Mouse (Mus musculus) lung, adult 2 months (tissue): ENCODE measurements around the gene Fam217a.

ENCODE experiments used
- CTCF ChIP-seq: fragments of 200-500 bp; IDR thresholded peaks from 2 replicates; pipeline ENCODE4 v1.5.1; 2011; ENCODE audit warnings: mild to moderate bottlenecking, low read length, control low read depth; ENCODE audit not compliant: insufficient read depth
- POLR2A ChIP-seq: fragments of 200-500 bp; IDR thresholded peaks from 2 replicates; pipeline ENCODE4 v1.6.1; 2011; ENCODE audit warnings: low read depth, mild to moderate bottlenecking, control low read depth, low read length, borderline replicate concordance; ENCODE audit errors: extremely low read depth

DNA sequence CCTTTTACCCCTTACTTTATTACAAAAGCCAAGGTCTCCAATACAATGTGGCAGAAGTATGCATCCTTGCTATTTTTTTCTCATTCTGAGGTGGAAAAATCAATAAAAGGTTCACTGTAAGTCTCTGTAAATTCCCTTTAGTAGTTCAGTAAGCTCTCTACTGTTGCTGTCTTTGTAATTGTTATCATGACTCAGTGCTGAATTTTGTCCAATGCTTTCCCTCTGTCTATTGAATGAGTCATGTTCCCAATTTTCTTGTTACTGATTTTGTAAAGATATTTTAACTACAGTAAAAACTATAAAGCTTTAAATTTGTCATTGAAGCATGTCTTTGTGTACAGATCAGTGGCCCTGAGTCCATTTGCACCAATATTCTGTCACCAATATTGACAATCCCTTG, 18.3 kb upstream of the Fam217a start:
- no peak for TF ChIP-seq CTCF
- no peak for TF ChIP-seq POLR2A
